Mouse (Mus musculus) layer of hippocampus, adult 2 months (tissue): ENCODE data around the gene Bglap. TPM values are rescaled to one million over a fixed set of nuclear protein-coding genes. Genes with fewer than 3 reads are reported as not detected.
A peak's percentile ranks its signal among the peaks of the same experiment; 100 is the strongest.
"Not testable (repeated sequence)": the region's sequence is repeated elsewhere in the genome, so short reads cannot be mapped to it uniquely, and the experiment has no call there.

ENCODE experiments used
- DNase-seq, 2 experiments: peaks; one replicate each; pipeline ENCODE4 v3.0.0; 2022; ENCODE audit warnings: low spot score in 2 of 2
- H3K27ac ChIP-seq: fragments of 200-600 bp; 2 replicates; pipeline ENCODE4 v1.8.1; 2022
- H3K4me3 ChIP-seq: fragments of 200-600 bp; 2 replicates; pipeline ENCODE4 v1.8.1; 2022; ENCODE audit warnings: mild to moderate bottlenecking
- CTCF ChIP-seq: fragments of 200-600 bp; conservative IDR thresholded peaks from 2 replicates; pipeline ENCODE4 v1.8.1; 2022; ENCODE audit warnings: antibody characterized with exemption, mild to moderate bottlenecking, moderate library complexity
- total RNA-seq, 2 experiments: library from RNA; stranded (reverse); gene quantifications; 2 replicates each; pipeline ENCODE4 v1.2.3; 2021

The Bglap gene
- total RNA-seq, 2 experiments from 2014 or later, result 0.96 TPM; not detected in 1

DNA sequence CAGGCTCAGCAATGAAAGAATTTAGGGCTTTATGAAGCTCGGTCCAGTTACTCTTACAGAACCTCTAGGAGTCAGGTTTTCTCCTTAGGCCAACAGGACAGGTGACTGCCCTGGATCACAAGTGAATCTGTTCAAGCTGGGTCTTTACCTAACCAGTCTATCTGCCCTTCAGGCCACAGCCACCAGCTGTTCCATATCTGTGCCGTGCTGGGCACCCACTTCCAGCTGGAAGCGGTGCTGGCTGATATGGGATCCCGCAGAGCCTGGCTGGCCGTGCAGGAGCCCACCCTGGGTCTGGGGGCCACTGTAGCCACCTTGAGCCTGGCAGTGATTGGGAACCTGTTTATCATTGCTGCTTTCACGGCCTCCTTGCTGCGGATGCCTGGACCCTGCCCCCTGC lies 16.7 kb downstream of the Bglap start:
- DNase-seq, H3K4me3 ChIP-seq, H3K27ac ChIP-seq: not testable (repeated sequence)

DNA sequence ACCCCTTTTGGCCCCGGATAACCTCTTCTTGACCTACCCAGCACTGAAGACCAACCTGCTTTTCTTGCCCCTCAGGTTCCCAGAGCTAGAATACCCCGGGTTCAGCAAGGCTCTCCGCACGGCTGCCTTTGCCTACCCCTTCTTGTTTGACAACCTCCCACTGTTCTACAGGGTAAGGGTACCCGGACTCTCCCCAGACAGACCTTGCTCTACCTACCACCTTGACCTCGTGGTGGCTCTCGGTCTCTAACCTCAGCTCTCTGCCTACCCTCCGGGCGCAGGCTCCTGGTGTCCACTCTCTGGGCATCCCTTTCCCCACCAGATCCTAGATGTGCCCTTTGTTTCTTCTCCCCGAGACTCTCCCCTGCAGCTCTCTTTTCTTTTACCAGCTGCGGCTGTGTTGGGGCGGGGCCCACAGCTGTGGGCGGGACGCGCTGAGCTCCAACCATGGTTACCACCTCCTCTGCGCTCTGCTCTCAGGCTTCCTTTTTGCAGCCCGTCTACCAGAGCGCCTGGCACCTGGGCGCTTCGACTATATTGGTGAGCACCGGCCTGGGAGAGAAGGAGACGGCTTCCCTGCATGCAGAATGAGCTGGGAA lies 17.3 kb downstream of the Bglap start:
- DNase-seq, result peak; percentile 47 to 51
- Histone ChIP-seq H3K4me3 (peak overlapping the region; percentile 38; the same call in 1 of the 2 replicates), H3K27ac (peak overlapping the region; percentile 70; the same call in 1 of the 2 replicates)

DNA sequence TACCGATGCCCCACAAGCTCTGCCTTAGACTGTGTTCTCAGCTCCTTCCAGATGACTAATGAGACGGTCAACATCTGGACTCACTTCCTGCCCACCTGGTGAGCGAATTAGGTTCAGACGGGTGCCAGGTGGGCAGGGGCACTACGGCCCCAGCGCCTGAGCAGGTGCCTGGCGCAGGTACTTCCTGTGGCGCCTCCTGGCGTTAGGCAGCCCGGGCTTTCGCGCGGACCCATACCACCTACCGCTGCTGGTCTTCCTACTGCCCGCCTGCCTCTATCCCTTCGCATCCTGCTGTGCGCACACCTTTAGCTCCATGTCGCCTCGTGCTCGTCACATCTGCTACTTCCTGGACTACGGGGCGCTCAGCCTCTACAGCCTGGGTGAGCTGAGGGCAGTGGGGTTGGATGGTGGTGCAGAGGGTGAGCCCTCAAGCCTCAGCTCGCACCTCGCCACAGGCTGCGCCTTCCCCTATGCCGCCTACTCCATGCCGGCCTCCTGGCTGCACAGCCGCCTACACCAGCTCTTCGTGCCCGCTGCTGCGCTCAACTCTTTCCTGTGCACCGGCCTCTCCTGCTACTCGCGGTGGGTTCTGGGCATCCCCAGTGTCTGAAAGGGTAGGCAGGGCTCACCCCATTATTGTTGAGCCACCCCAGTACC lies 18.4 kb downstream of the Bglap start:
- no peak for DNase-seq
- no peak overlapping the region for H3K4me3 ChIP-seq
- TF ChIP-seq CTCF, result 0 out of 2 replicates have a peak, but pooled peaks have one; percentile 10
- no peak overlapping the region for H3K27ac ChIP-seq

DNA sequence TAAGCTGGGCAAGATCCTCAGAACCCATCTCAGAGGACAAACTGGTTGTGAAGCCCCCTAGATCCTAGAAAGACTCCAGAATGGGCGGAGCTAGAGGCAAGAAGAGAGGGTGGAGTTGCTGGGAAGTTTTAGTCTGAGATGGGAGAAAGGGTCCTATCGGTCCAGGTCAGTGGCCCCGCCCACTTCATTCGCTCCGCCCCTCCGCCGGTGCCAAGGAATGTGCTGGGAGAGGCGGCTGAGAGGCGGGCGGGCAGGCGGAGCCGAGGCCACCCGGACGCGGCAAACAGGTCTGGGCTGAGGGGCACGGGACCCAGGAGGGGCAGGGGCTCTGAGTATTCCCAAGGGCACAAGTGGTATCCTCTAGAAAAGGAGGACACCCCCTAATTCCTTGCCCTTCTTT lies 19.9 kb downstream of the Bglap start, which contains the start of gene Paqr6:
Paqr6 (plus strand) TSS at position 248 of the 400 bp plus-strand sequence.
- Histone ChIP-seq H3K27ac (peak within 1 kb of the TSS; percentile 89), H3K4me3 (peak within 1 kb of the TSS; percentile 27; the same call in 1 of the 2 replicates)
- TF ChIP-seq CTCF, result no peak
- peak; percentile 55 for DNase-seq

DNA sequence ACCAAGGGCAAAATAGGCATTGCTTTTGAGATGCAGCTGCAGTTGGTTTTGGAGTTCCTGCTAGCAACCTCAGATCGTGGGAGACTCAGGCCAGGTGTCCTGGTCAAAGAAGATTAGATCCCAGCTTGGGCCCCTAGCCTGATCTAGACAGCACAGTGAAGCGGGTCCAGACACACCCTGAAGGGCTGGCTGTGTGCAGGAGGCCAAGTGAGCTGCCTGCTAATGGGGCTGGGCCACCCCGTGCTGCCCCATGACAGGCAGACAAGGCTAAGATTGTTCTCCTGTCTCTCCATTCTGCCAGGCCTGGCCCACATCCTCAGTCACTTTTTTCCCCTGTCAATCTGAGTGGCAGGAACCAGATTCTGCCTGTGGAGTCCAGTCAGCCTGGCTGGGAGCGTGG lies 20.6 kb downstream of the Bglap start:
- DNase-seq, result peak; percentile 52 to 71
- Histone ChIP-seq H3K4me3 (no peak overlapping the region), H3K27ac (peak overlapping the region; percentile 89)
- no peak for TF ChIP-seq CTCF

DNA sequence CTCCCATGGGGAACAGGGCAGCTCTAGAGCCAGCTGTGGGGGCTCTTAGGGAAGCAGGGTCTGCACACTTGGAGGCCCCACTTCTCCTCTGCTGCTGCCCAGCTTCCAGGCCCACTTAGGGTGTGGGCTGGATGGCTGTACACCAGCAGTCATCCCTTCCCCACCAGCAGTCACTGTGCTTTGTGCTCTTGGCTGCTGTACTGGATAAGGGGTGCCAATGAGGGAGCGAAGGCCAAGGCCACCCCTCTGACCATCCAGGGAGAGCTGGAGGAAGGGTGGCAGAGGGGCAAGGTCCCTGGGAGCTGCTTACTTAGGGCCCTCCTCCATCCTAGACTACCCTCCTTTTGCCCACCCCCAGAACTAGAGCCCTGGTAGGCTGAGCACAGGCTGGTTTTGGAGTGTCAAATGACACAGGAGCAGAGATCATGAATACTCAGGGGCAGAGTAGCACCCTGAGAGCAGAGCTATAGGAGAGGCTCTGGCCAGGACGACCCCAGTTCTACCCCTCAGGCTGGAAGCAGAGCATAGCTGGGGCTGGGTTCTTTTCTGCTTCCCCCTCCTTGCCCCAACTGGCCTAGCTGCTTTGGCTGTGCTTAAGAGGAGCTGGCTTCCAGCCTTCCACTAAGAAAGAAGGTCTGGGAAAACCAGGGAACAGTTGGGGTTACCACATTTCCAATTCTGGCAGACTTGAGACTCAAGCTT lies 22.5 kb downstream of the Bglap start:
- Histone ChIP-seq H3K4me3 (no peak overlapping the region), H3K27ac (peak overlapping the region; percentile 89)
- no peak for TF ChIP-seq CTCF
- peak; percentile 37 to 49 for DNase-seq

DNA sequence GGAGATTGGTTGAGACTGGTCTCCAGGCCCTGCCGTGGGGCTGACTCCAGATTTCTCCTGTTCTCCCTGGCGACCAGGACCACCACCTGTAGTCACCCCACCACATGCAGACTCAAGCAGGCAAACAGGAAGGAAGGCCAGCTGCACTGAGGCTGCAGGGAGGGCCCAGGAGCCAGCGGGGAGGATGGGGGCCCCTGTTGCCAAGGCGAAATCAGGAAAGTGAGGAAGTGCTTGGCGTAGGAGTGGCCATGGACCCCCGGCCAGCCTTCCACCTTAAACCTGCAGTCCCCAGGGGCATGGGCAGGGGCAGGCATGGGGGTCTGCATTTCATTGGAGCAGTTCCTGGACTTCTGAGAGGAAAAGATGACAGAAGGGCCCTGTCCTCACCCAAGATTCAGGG lies 23.2 kb downstream of the Bglap start:
- peak overlapping the region; percentile 89 for H3K27ac ChIP-seq
- no peak for DNase-seq
- no peak overlapping the region for H3K4me3 ChIP-seq
- TF ChIP-seq CTCF, result no peak

DNA sequence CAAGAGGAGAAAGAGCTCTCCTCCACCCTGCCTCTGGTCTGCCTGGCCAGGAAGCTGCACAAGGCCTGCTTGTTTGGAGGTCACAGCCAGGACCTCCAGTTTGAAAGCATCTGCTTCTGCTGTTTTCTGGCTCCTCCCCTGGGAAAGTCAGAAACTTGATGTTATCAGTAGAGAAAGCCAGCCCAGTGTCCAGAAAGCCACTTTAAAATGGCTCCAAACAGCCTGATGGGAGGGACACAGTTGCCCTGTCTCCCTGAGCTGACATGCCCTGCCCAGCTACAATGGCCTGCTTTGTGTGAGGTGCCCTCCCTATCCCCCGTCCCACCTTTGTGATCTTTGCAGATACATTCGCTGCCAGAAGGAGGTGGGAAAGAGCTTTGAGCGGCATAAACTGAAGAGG lies 24.3 kb downstream of the Bglap start:
- no peak for TF ChIP-seq CTCF
- Histone ChIP-seq H3K27ac (peak overlapping the region; percentile 89), H3K4me3 (no peak overlapping the region)
- no peak for DNase-seq

DNA sequence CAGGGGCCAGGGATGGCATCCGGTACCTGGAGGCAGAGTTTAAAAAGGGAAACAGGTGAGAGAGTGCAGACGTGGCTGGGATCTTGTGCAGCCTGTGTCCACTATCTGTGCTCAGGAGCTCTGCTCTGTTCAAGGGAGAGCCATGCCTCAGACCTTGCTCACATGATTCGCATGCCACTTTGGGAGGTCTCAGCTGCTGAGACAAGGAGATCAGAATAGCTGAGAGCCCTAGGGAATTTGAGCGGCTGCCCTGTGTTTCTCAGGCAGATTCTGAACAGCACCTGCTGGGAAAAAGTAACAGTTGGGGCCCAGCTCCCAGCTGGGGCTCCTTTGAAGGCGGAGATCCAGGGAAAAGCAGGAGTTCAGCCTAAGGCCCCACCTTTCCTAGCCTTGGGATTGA lies 24.7 kb downstream of the Bglap start:
- H3K4me3 ChIP-seq, result no peak overlapping the region
- peak overlapping the region; percentile 89 for H3K27ac ChIP-seq
- no peak for DNase-seq
- TF ChIP-seq CTCF, result no peak

DNA sequence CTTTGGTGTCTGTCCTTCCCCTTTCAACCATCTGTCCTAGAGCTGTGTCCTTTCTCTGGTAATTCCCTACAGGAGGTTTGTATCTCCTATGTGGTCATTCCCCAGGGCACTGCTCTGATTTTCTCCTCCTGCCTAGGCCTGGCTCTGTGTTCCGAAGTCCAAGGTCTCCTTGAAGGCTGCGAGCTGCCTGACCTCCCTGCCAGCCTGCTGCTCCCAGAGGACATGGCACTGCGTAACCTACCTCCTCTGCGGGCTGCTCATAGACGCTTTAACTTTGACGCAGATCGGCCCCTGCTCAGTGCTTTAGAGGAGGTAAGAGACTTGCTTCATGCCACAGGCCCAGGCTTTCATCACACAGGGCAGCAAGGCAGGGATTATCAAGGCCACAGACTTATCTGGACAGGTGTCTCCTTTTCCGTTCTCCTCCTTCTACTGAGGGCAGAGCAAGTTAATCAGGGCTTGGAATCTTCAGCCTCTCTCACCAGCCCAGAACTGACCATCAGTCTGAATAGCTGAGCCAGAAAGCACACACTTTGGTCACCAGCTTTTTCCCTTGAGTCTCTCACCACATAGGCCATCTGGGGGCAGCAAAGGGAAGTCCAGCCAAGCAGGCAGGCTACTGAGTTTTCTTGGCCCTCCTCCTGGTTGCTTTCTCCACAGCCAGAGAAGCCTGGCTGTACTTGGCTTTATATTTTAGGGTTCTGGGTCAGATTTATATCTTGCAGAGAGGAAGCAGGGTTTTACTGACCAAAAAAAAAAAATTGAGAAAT lies 29.7 kb downstream of the Bglap start:
- Histone ChIP-seq H3K27ac (peak overlapping the region; percentile 61; the same call in 1 of the 2 replicates), H3K4me3 (no peak overlapping the region)
- TF ChIP-seq CTCF, result peak; percentile 67
- DNase-seq, result no peak

DNA sequence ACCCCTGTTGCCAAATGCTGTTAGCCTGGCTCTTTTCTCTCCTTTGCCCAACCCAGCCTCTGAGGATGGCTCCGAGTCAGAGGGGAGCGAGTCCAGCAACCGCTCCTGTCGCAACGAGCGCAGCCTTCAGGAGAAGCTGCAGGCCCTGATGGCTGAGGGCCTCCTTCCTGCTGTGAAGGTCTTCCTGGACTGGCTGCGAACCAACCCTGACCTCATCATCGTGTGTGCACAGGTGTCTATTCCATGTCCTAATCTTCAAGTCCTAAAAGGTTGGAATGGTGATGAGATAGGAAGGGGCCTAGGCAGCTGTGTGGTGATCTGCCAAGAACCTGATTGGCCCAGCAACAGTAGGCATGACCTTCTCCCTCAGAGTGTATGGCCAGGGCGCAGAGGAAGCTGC lies 31.4 kb downstream of the Bglap start:
- no peak for TF ChIP-seq CTCF
- H3K27ac ChIP-seq, result no peak overlapping the region
- no peak for DNase-seq
- H3K4me3 ChIP-seq, result no peak overlapping the region

DNA sequence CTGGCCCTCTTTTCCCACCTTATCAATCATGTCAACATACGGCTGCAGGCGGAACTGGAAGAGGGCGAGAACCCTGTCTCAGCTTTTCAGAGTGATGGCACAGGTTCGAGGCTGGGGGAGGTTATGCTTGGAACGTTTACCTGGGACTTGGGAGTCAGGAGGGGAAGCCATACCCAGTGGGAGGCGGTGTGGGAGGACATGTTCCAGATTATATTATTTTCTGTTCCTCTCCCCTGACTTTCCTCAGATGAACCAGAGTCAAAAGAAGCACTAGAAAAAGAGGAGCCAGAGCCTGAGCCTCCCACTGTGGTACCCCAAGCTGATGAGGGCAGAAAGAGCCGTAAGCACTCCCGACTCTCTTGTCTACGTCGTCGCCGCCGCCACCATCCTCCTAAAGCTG lies 33.5 kb downstream of the Bglap start:
- H3K27ac ChIP-seq, result no peak overlapping the region; the same call in 1 of the 2 replicates
- TF ChIP-seq CTCF, result no peak

DNA sequence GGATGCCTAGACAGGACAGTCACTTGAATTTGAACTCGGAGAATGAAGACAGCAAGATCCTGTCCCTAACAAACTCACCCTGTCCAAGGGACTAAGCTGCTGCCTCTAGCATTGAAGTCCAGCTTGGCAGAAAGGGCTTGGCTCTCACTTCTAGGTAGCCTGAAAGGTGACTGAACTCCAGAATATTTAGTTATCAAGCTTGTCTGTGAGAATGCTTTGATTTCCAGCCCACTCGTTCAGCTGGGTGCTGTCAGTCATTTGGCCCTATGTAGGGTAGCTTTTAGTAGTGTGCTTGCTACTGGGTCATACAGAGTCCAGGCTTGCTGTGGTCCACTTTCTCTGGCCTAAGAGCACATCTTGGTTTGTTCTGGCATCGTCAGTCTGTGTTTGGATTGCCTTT lies 45.3 kb downstream of the Bglap start:
- no peak for TF ChIP-seq CTCF
- DNase-seq, result no peak
- Histone ChIP-seq H3K4me3 (no peak overlapping the region), H3K27ac (no peak overlapping the region)

More for the DNA sequence above, 33.5 kb downstream of the Bglap start:
- no peak overlapping the region for H3K4me3 ChIP-seq
- DNase-seq, result no peak
